Mouse (Mus musculus): Measurements from ENCODE around the gene Tmem150c. TPM values are rescaled to one million over a fixed set of nuclear protein-coding genes. Genes with fewer than 3 reads are reported as not detected.

Gene Tmem150c
- polyA plus RNA-seq, 2 experiments = 4.8 to 7.3 TPM

DNA sequence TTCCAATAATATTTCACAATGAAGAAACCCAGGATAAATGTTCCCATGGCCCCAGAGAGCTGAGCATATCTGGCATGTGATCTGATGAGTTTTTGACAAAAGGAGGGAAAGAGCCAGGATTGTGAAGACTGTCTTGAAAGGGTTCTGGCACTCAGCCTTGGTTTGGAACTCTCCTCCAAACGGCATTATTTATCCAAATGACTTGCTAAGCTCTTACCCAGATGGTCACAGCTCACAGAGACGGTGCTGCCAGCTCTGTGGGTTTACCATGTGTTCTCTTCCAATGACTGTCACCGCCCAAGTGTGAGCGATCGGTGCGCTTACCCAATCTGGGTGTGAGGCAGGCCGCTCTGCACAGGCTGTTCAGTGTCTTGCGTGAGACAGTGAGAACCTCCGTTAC, 50.7 kb downstream of the Tmem150c start:
- DNase-seq (ENCODE audit: low spot score) (peak; percentile 77), ATAC-seq (ENCODE audit: low FRiP score, low read depth) (no peak)
- Histone ChIP-seq H3K9me3 (ENCODE audit: control insufficient read depth, low read length) (no peaks in the 10 kb centered on the region), H3K4me2 (replicated peaks; ENCODE audit: low read depth, low read length, severe bottlenecking) (no peak overlapping the region), H3K27ac (replicated peaks; ENCODE audit: low read depth, low read length) (no peak overlapping the region), H3K4me3 (replicated peaks; ENCODE audit: low read length) (no peak overlapping the region), H3K9ac (ENCODE audit: low read depth, low read length, severe bottlenecking) (no peak overlapping the region), H3K36me3 (ENCODE audit: control insufficient read depth, insufficient read depth, low read length) (no peaks in the 10 kb centered on the region), H3K4me1 (ENCODE audit: control insufficient read depth, insufficient read depth, low read length) (no peaks in the 10 kb centered on the region), H3K27me3 (ENCODE audit: control insufficient read depth, insufficient read depth, low read length) (no peaks in the 10 kb centered on the region)
- TF ChIP-seq POLR2A (IDR thresholded peaks at IDR 0.05; ENCODE audit: borderline replicate concordance, extremely low read depth, insufficient read depth, insufficient read length) = no peak
- WGBS = 68% methylated on average over 9 of the region's 9 CpGs

DNA sequence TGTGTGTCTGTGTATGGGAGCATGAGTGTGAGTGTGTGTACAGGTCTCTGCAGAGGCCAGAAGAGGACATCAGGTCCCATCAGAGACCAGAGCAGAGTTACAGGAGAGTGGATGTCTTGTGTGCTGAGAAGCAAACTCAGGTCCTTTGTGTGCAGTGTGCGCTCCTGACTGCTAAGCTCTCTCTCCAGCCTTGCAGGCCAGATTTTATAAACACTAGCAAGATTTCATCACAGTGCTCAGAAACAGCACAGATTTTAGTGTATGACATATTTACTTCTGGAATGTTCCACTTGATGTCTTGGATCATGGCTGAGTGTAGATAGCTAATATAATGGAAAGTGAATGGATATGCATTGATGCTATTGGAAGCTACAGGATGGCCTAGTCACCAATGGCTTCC, 57.2 kb downstream of the Tmem150c start:
- H3K4me2 ChIP-seq (replicated peaks; ENCODE audit: low read depth, low read length, severe bottlenecking) = no peak overlapping the region

GRCm38 (mm10) chr5:100097967-100098366, 61.6 kb downstream of the Tmem150c start:
- Histone ChIP-seq H3K4me3 (replicated peaks; ENCODE audit: low read length) (no peak overlapping the region), H3K27ac (replicated peaks; ENCODE audit: low read depth, low read length) (no peak overlapping the region), H3K36me3 (ENCODE audit: control insufficient read depth, insufficient read depth, low read length) (no peaks in the 10 kb centered on the region), H3K9me3 (ENCODE audit: control insufficient read depth, low read length) (no peaks in the 10 kb centered on the region), H3K27me3 (ENCODE audit: control insufficient read depth, insufficient read depth, low read length) (no peaks in the 10 kb centered on the region), H3K9ac (ENCODE audit: low read depth, low read length, severe bottlenecking) (no peak overlapping the region), H3K4me2 (replicated peaks; ENCODE audit: low read depth, low read length, severe bottlenecking) (no peak overlapping the region), H3K4me1 (ENCODE audit: control insufficient read depth, insufficient read depth, low read length) (no peaks in the 10 kb centered on the region)
- no peak for TF ChIP-seq POLR2A (IDR thresholded peaks at IDR 0.05; ENCODE audit: borderline replicate concordance, extremely low read depth, insufficient read depth, insufficient read length)
- ATAC-seq (ENCODE audit: low FRiP score, low read depth) (no peak), DNase-seq (ENCODE audit: low spot score) (no peak)
- WGBS = 90% methylated on average over 4 of the region's 4 CpGs

More for the DNA sequence above, 57.2 kb downstream of the Tmem150c start:
- Histone ChIP-seq H3K9me3 (ENCODE audit: control insufficient read depth, low read length) (no peaks in the 10 kb centered on the region), H3K27me3 (ENCODE audit: control insufficient read depth, insufficient read depth, low read length) (no peaks in the 10 kb centered on the region), H3K4me1 (ENCODE audit: control insufficient read depth, insufficient read depth, low read length) (no peaks in the 10 kb centered on the region), H3K27ac (replicated peaks; ENCODE audit: low read depth, low read length) (no peak overlapping the region), H3K4me3 (replicated peaks; ENCODE audit: low read length) (no peak overlapping the region), H3K36me3 (ENCODE audit: control insufficient read depth, insufficient read depth, low read length) (no peaks in the 10 kb centered on the region), H3K9ac (ENCODE audit: low read depth, low read length, severe bottlenecking) (no peak overlapping the region)
- ATAC-seq (ENCODE audit: low FRiP score, low read depth) (no peak), DNase-seq (ENCODE audit: low spot score) (no peak)
- no peak for TF ChIP-seq POLR2A (IDR thresholded peaks at IDR 0.05; ENCODE audit: borderline replicate concordance, extremely low read depth, insufficient read depth, insufficient read length)
- 96% methylated on average over 1 of the region's 1 CpGs for WGBS

GRCm38 (mm10) chr5:100096955-100097354, 62.7 kb downstream of the Tmem150c start:
- H3K36me3 ChIP-seq (ENCODE audit: control insufficient read depth, insufficient read depth, low read length) = no peaks in the 10 kb centered on the region
- 53% methylated on average over 5 of the region's 5 CpGs for WGBS
- peaks cover 3% of the 10 kb centered on the region; the same call in 1 of the 2 replicates for H3K4me1 ChIP-seq (ENCODE audit: control insufficient read depth, insufficient read depth, low read length)
- no peaks in the 10 kb centered on the region for H3K27me3 ChIP-seq (ENCODE audit: control insufficient read depth, insufficient read depth, low read length)
- DNase-seq (ENCODE audit: low spot score) (no peak), ATAC-seq (ENCODE audit: low FRiP score, low read depth) (no peak)
- H3K9ac ChIP-seq (ENCODE audit: low read depth, low read length, severe bottlenecking) = no peak overlapping the region
- H3K9me3 ChIP-seq (ENCODE audit: control insufficient read depth, low read length) = no peaks in the 10 kb centered on the region
- no peak overlapping the region for H3K27ac ChIP-seq (replicated peaks; ENCODE audit: low read depth, low read length)
- no peak for TF ChIP-seq POLR2A (IDR thresholded peaks at IDR 0.05; ENCODE audit: borderline replicate concordance, extremely low read depth, insufficient read depth, insufficient read length)
- H3K4me2 ChIP-seq (replicated peaks; ENCODE audit: low read depth, low read length, severe bottlenecking) = no peak overlapping the region
- H3K4me3 ChIP-seq (replicated peaks; ENCODE audit: low read length) = no peak overlapping the region

DNA sequence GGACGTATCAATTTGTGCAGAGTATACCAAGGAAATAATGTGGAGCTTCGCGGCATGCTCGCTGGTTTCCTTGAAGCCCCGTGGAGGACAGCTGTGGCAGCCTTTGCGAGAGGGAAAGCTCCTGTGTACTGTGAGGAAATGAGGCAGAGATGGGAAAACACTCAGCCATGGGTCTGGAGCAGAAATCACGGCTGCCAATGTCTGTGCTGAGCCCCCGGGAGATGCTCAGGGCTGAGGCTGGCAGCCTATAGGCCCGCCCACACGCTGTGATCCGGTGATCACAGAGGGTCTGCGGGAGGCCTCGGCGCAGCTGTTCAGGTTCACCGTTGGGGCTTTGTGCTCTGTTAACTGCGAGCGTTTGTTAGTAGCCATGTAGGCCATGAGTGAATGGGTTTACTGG, 68.0 kb downstream of the Tmem150c start:
- peak; percentile 57 for DNase-seq (ENCODE audit: low spot score)
- H3K4me3 ChIP-seq (replicated peaks; ENCODE audit: low read length) = no peak overlapping the region

DNA sequence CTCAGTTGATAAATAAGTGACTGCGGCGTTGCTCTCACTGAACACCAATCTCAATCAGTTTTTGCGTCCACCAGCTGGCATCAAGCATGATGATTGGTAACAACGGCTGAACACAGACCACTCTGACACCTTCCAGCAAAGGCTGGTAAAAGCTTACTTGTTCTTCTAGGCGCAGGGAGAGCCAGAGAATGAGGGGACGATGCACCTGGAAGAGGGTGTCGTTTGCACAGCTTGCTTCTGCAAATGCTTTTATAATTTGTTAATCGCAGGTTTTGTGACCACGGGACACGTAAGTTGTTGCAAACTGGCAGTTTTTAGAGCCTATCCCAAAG, 68.4 kb downstream of the Tmem150c start:
- no peaks in the 10 kb centered on the region for H3K27me3 ChIP-seq (ENCODE audit: control insufficient read depth, insufficient read depth, low read length)
- H3K36me3 ChIP-seq (ENCODE audit: control insufficient read depth, insufficient read depth, low read length) = no peaks in the 10 kb centered on the region
- 23% methylated on average over 10 of the region's 10 CpGs for WGBS
- no peak overlapping the region for H3K4me3 ChIP-seq (replicated peaks; ENCODE audit: low read length)
- no peak for ATAC-seq (ENCODE audit: low FRiP score, low read depth)
- no peak for DNase-seq (ENCODE audit: low spot score)
- H3K4me2 ChIP-seq (replicated peaks; ENCODE audit: low read depth, low read length, severe bottlenecking) = peak overlapping the region; percentile 43
- TF ChIP-seq POLR2A (IDR thresholded peaks at IDR 0.05; ENCODE audit: borderline replicate concordance, extremely low read depth, insufficient read depth, insufficient read length) = no peak
- no peak overlapping the region for H3K27ac ChIP-seq (replicated peaks; ENCODE audit: low read depth, low read length)
- peaks cover 13% of the 10 kb centered on the region for H3K4me1 ChIP-seq (ENCODE audit: control insufficient read depth, insufficient read depth, low read length)
- H3K9me3 ChIP-seq (ENCODE audit: control insufficient read depth, low read length) = no peaks in the 10 kb centered on the region
- no peak overlapping the region; the same call in 1 of the 2 replicates for H3K9ac ChIP-seq (ENCODE audit: low read depth, low read length, severe bottlenecking)

More for the DNA sequence above, 68.0 kb downstream of the Tmem150c start:
- Histone ChIP-seq H3K9me3 (ENCODE audit: control insufficient read depth, low read length) (no peaks in the 10 kb centered on the region), H3K4me1 (ENCODE audit: control insufficient read depth, insufficient read depth, low read length) (peaks cover 13% of the 10 kb centered on the region), H3K27ac (replicated peaks; ENCODE audit: low read depth, low read length) (no peak overlapping the region), H3K27me3 (ENCODE audit: control insufficient read depth, insufficient read depth, low read length) (no peaks in the 10 kb centered on the region), H3K9ac (ENCODE audit: low read depth, low read length, severe bottlenecking) (peak overlapping the region; percentile 32; the same call in 1 of the 2 replicates), H3K4me2 (replicated peaks; ENCODE audit: low read depth, low read length, severe bottlenecking) (peak overlapping the region; percentile 43), H3K36me3 (ENCODE audit: control insufficient read depth, insufficient read depth, low read length) (no peaks in the 10 kb centered on the region)
- TF ChIP-seq POLR2A (IDR thresholded peaks at IDR 0.05; ENCODE audit: borderline replicate concordance, extremely low read depth, insufficient read depth, insufficient read length) = no peak
- peak; percentile 72 for ATAC-seq (ENCODE audit: low FRiP score, low read depth)
- WGBS = 4% methylated on average over 17 of the region's 17 CpGs

All from limb, embryonic 14.5 days (tissue).